ENCODE assay signal across 8 mouse cellular contexts in the genomic region with DNA sequence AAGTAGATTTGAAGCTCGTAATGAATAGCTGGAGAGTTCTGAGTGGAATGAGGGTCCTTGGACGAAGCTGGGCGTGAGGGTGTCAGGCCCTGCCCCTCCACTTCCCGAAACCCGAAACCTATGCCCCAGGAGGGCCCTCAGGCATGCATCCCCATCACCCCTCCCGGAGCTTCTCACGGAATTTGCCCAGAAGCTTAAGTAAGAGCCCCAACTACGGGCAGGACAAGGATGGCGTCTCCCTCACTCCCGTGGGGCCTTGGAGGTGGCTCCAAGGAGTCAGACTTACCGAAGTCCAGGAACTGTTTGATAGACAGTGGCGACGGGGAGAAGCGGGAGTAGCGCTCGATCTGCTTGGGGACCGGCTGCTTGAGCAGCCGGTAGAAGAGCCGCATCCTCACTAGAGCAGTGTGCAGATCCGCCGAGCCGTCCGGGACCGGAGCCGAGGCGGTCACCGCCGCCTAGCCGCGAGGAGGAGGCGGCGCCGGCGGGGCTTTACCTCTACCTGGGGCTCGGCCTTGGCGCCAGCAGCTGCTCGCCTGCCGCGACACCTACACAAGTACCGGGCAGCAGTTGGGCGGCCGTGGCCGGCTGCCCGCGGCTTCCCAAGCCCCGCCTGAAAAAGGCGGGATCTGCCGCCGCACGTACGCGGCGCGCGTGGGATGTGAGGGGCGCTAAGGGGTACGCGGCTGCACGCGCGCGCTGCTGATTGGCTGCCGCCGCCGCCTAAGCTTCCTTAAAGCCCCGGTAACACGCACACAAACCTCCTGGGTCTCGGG. TPM values are rescaled to one million over a fixed set of nuclear protein-coding genes. Genes with fewer than 3 reads are reported as not detected.
A peak's percentile ranks its signal among the peaks of the same experiment; 100 is the strongest.
DNase-seq lines count a peak whose midpoint lies in the region; ATAC-seq and TF ChIP-seq lines count a peak whose summit lies in the region.

A gene (minus strand): TSS at position 641 of the 776 bp plus-strand sequence.

- H3K4me1 ChIP-seq in forebrain, embryonic 14.5 days (ENCODE audit: control insufficient read depth, insufficient read depth, low read length) = no peaks in the 10 kb centered on the region
- no peaks in the 10 kb centered on the region; the same call in 1 of the 2 replicates for H3K4me1 ChIP-seq in lung, adult 2 months (ENCODE audit: control insufficient read depth, insufficient read depth, low read length)

- ATAC-seq in forebrain, embryonic 14.5 days = peak; percentile 98
- peak; percentile 84 for ATAC-seq in neutrophil, adult 5-6 weeks (ENCODE audit: extremely low read depth, insufficient number of reproducible peaks, low FRiP score, poor library complexity, severe bottlenecking)

- no peak for TF ChIP-seq CTCF in lung, adult 2 months (IDR thresholded peaks at IDR 0.05; ENCODE audit: insufficient read depth, low read length)

- intact Hi-C loops in heart, postnatal 14 days (cut with DNase I) = no loop called here

- peak within 1 kb of the TSS; percentile 48 for H3K4me3 ChIP-seq in forebrain, embryonic 14.5 days (ENCODE audit: low read depth, low read length)
- peak within 1 kb of the TSS; percentile 85 for H3K4me3 ChIP-seq in lung, adult 2 months (replicated peaks; ENCODE audit: extremely low read depth, low read depth, low read length)

- no peaks in the 10 kb centered on the region for H3K9me3 ChIP-seq in forebrain, embryonic 14.5 days (replicated peaks; ENCODE audit: control insufficient read depth, low read length)

- DNase-seq in ES-CJ7 (ENCODE audit: low read depth, low spot score) = peak; percentile 89
- peak; percentile 83 for DNase-seq in cerebellum, adult 11 months
- peak; percentile 90 for DNase-seq in forebrain, embryonic 14.5 days (ENCODE audit: low spot score)
- peak; percentile 76 to 80 for DNase-seq in heart, postnatal 14 days
- DNase-seq in layer of hippocampus, adult 18-20 months (ENCODE audit: low spot score in 2 of 2) = peak; percentile 76 to 85
- DNase-seq in lung, adult 2 months = peak; percentile 72
- DNase-seq in thymus, adult 18-20 months = peak; percentile 65 to 66

- H3K9ac ChIP-seq in forebrain, embryonic 14.5 days (ENCODE audit: low read length) = peak within 1 kb of the TSS; percentile 66

- no peaks in the 10 kb centered on the region for H3K36me3 ChIP-seq in forebrain, embryonic 14.5 days (ENCODE audit: control insufficient read depth, insufficient read depth, low read length)

- no peak for TF ChIP-seq POLR2A in lung, adult 2 months (IDR thresholded peaks at IDR 0.05; ENCODE audit: borderline replicate concordance, extremely low read depth, low read depth, low read length)

- H3K27ac ChIP-seq in forebrain, embryonic 14.5 days (ENCODE audit: low read depth, low read length) = peak within 1 kb of the TSS; percentile 58; the same call in 1 of the 2 replicates

- H3K4me2 ChIP-seq in forebrain, embryonic 14.5 days (ENCODE audit: low read length) = peak within 1 kb of the TSS; percentile 57

- H3K27me3 ChIP-seq in forebrain, embryonic 14.5 days (replicated peaks; ENCODE audit: control insufficient read depth, insufficient read depth, low read length) = no peaks in the 10 kb centered on the region

- WGBS in forebrain, embryonic 14.5 days = 38% methylated on average over 55 of the region's 68 CpGs
- WGBS in lung, adult 2 months = 29% methylated on average over 68 of the region's 68 CpGs

RNA-seq across cellular contexts. Expression of the gene that starts here (rescaled TPM):
- polyA plus RNA-seq in forebrain, embryonic 14.5 days (2014; fragmentation: Nextera tagmentation; extraction: Ambion mirVana) = 32.9 and 35.5 TPM in 2 replicates
- 1 to 10 TPM; 6.0 to 7.4 TPM for total RNA-seq in heart, postnatal 14 days (2021)
- total RNA-seq in layer of hippocampus, adult 18-20 months (2021) = 10 to 100 TPM; 42.8 to 46.5 TPM
- 12.9 and 15.2 TPM in 2 replicates for polyA plus RNA-seq in lung, adult 2 months (2012; rRNA removed)
- 15.8 and 16.8 TPM in 2 replicates for total RNA-seq in neutrophil, adult 5-6 weeks (2017)

Comparison
In these comparisons a context has a peak if more than half of its experiments do, and no peak if none do; other contexts are left out.
1. Peak in every context shown above with its lines: DNase-seq, ATAC-seq, H3K4me3 ChIP-seq and H3K27ac ChIP-seq.